Mouse (Mus musculus): ENCODE data around the gene Mllt11. TPM values are rescaled to one million over a fixed set of nuclear protein-coding genes. Genes with fewer than 3 reads are reported as not detected.

The Mllt11 gene
- polyA plus RNA-seq, 1 experiment from 2014 or later = 65.8 TPM

- no peaks in the 10 kb centered on the region for H3K27me3 ChIP-seq
- CTCF ChIA-PET = interaction anchor here (1.4 to 1.9 kb wide), 2 partner anchors 31 to 36 kb away, joined by 4 to 8 read pairs; no protein-coding TSS in a partner anchor
- ATAC-seq = no peak
- no peak for TF ChIP-seq CTCF (IDR thresholded peaks at IDR 0.05)
- no peak for DNase-seq (ENCODE audit: low read depth, low spot score)
- in situ Hi-C loops (cut with MboI; ENCODE audit: low pct_unique_long_range_greater_than_20kb) = no loop called here
- POLR2A ChIA-PET = interaction anchor here (1.1 kb wide), 1 partner anchor 9 kb away, joined by 4 read pairs; no protein-coding TSS in a partner anchor
Measured at GRCm38 (mm10) chr3:95178948-95179347, 53.0 kb downstream of the Mllt11 start.

DNA sequence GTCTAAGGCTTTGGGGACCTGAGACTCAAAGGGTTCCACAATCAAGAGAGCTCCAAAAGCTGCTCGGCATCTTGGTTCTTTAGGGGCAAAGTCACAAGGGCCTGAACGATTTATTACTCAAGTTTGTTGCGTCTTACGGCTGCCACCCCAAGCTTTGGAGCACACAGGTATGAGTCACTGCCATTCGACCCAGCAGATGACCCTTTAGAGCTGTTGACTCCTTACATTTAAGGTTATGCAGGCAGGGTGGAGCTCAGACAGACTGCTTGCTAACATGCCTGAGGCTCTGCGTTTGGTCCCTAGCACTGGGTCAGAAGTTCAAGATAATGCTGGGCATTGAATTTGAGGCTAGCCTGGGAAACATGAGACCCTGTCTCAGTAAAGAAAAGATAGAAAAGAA lies 54.4 kb downstream of the Mllt11 start:
- TF ChIP-seq CTCF (IDR thresholded peaks at IDR 0.05) = no peak
- POLR2A ChIA-PET = interaction anchor here (0.5 to 0.8 kb wide), 2 partner anchors 10 to 13 kb away, joined by 3 to 4 read pairs; no protein-coding TSS in a partner anchor
- CTCF ChIA-PET = interaction anchor here (1.2 to 1.4 kb wide), 2 partner anchors 13 to 24 kb away, joined by 3 to 4 read pairs; no protein-coding TSS in a partner anchor
- ATAC-seq = no peak
- no peaks in the 10 kb centered on the region for H3K27me3 ChIP-seq
- in situ Hi-C loops (cut with MboI; ENCODE audit: low pct_unique_long_range_greater_than_20kb) = no loop called here
- no peak for DNase-seq (ENCODE audit: low read depth, low spot score)

- CTCF ChIA-PET = interaction anchor here (1.2 to 1.4 kb wide), 4 partner anchors 14 to 37 kb away, joined by 3 to 4 read pairs (median 3); no protein-coding TSS in a partner anchor
- no peak for TF ChIP-seq CTCF (IDR thresholded peaks at IDR 0.05)
- POLR2A ChIA-PET = no interaction called here
- no peaks in the 10 kb centered on the region for H3K27me3 ChIP-seq
- in situ Hi-C loops (cut with MboI; ENCODE audit: low pct_unique_long_range_greater_than_20kb) = no loop called here
- DNase-seq (ENCODE audit: low read depth, low spot score) (no peak), ATAC-seq (no peak)
Measured at GRCm38 (mm10) chr3:95176500-95176899, 55.5 kb downstream of the Mllt11 start.

GRCm38 (mm10) chr3:95174011-95174592 lies 57.9 kb downstream of the Mllt11 start:
- ChIA-PET CTCF (interaction anchor here (0.6 to 1.5 kb wide), 6 partner anchors 10 to 45 kb away, joined by 3 to 4 read pairs (median 4); partner anchors contain the start of gene Sema6c), POLR2A (interaction anchor here (0.6 to 1.3 kb wide), 5 partner anchors 8 to 363 kb away, joined by 3 to 4 read pairs (median 3); no protein-coding TSS in a partner anchor)
- no peak for ATAC-seq
- in situ Hi-C loops (cut with MboI; ENCODE audit: low pct_unique_long_range_greater_than_20kb) = no loop called here
- DNase-seq (ENCODE audit: low read depth, low spot score) = no peak
- H3K27me3 ChIP-seq = no peaks in the 10 kb centered on the region
- no peak for TF ChIP-seq CTCF (IDR thresholded peaks at IDR 0.05)

DNA sequence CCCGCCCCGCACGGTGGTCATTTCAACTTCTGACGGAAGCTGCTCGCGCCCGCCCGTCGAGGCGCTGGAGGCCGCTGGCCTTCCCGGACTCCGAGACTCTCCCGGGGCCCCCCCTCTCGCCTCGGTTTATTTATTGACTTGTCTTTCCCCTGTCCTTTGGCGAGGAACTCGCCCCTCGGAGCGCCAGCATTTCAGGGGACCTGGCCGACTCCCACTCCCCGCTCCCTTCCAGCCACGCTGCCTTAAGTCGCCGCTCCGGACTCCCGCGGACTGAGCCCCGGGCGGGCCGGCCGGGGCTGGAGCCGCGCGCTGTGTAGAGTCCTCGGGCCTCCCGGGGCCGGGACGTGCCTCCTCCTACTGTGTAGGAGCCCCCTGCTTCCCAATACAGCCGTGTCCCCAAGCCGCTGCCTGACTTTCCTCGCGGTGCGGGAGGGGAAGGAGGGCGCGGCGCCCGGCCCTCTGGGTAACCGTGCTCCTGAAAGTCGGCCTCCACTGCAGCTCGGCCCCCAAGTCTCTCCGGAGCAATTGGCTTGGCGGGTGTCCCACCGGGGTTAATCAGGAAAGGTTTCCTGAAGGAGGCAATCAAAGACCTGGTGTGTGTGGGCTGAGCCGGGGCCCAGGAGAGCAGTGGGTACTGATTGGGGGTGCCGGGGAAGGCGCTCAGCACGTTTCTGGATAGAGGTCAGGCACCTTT lies 58.6 kb downstream of the Mllt11 start:
- TF ChIP-seq CTCF (IDR thresholded peaks at IDR 0.05) = no peak
- no peak for ATAC-seq
- no peaks in the 10 kb centered on the region for H3K27me3 ChIP-seq
- ChIA-PET CTCF (no interaction called here), POLR2A (no interaction called here)
- in situ Hi-C loops (cut with MboI; ENCODE audit: low pct_unique_long_range_greater_than_20kb) = no loop called here
- DNase-seq (ENCODE audit: low read depth, low spot score) = no peak

GRCm38 (mm10) chr3:95172526-95173255 lies 59.3 kb downstream of the Mllt11 start:
- no peaks in the 10 kb centered on the region for H3K27me3 ChIP-seq
- ChIA-PET CTCF (interaction anchor here (1.4 kb wide), 1 partner anchor 10 kb away, joined by 5 read pairs; no protein-coding TSS in a partner anchor), POLR2A (no interaction called here)
- no peak for TF ChIP-seq CTCF (IDR thresholded peaks at IDR 0.05)
- ATAC-seq (no peak), DNase-seq (ENCODE audit: low read depth, low spot score) (no peak)
- in situ Hi-C loops (cut with MboI; ENCODE audit: low pct_unique_long_range_greater_than_20kb) = no loop called here

DNA sequence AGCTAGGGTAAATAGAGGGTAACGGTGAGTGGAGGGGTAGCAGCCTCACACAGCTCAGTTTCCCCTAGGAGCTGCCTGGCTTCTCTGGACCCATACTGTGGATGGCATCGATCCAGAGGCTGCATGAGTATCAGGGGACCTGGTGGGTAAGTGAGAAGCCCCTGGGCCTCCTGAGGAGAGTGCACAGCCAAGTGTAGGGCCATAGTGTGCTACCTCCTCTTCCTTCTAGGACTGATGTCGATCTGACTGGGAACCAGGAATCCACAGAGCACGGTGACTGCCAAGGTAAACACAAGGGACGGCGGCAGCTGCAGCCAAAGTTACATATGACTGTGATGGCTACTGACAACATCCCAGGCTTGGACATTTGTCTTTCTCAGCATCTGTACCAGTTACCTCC lies 60.9 kb downstream of the Mllt11 start:
- POLR2A ChIA-PET = interaction anchor here (2.1 kb wide), 1 partner anchor 9 kb away, joined by 6 read pairs; no protein-coding TSS in a partner anchor
- no peak for DNase-seq (ENCODE audit: low read depth, low spot score)
- no peaks in the 10 kb centered on the region for H3K27me3 ChIP-seq
- in situ Hi-C loops (cut with MboI; ENCODE audit: low pct_unique_long_range_greater_than_20kb) = no loop called here
- TF ChIP-seq CTCF (IDR thresholded peaks at IDR 0.05) = no peak
- CTCF ChIA-PET = interaction anchor here (1.0 to 1.2 kb wide), 3 partner anchors 9 to 27 kb away, joined by 3 to 4 read pairs (median 3); no protein-coding TSS in a partner anchor
- ATAC-seq = no peak

- no peak for ATAC-seq
- in situ Hi-C loops (cut with MboI; ENCODE audit: low pct_unique_long_range_greater_than_20kb) = no loop called here
Measured at GRCm38 (mm10) chr3:95169996-95170395, 62.0 kb downstream of the Mllt11 start.

More at GRCm38 (mm10) chr3:95169996-95170395, 62.0 kb downstream of the Mllt11 start:
- H3K27me3 ChIP-seq = no peaks in the 10 kb centered on the region
- ChIA-PET POLR2A (interaction anchor here (1.0 to 2.1 kb wide), 2 partner anchors 9 to 10 kb away, joined by 4 to 6 read pairs; no protein-coding TSS in a partner anchor), CTCF (interaction anchor here (1.2 to 1.3 kb wide), 3 partner anchors 11 to 26 kb away, joined by 3 to 4 read pairs (median 3); no protein-coding TSS in a partner anchor)
- no peak for DNase-seq (ENCODE audit: low read depth, low spot score)
- TF ChIP-seq CTCF (IDR thresholded peaks at IDR 0.05) = no peak

Other genes starting within 250 kb of the Mllt11 start
- 66.7 TPM for gene Zfp687, start 216.7 kb downstream of the Mllt11 start, polyA plus RNA-seq (2021)
- 355 TPM for gene Psmd4, start 189.6 kb downstream of the Mllt11 start, polyA plus RNA-seq (2021)
- gene Pip5k1a, start 125.2 kb downstream of the Mllt11 start, polyA plus RNA-seq (2021) = 94.1 TPM
- 120 TPM for gene Vps72, start 121.1 kb downstream of the Mllt11 start, polyA plus RNA-seq (2021)
- gene Tmod4, start 107.7 kb downstream of the Mllt11 start, polyA plus RNA-seq (2021) = 0.44 TPM
- 54.6 TPM for gene Scnm1, start 98.2 kb downstream of the Mllt11 start, polyA plus RNA-seq (2021)
- gene Lysmd1, start 98.1 kb downstream of the Mllt11 start, polyA plus RNA-seq (2021) = 16.6 TPM
- 0.63 TPM for gene Tnfaip8l2, start 89.8 kb downstream of the Mllt11 start, polyA plus RNA-seq (2021)
- 17.0 TPM for gene Sema6c, start 71.7 kb downstream of the Mllt11 start, polyA plus RNA-seq (2021)
- 25.8 TPM for gene Gabpb2, start 14.3 kb downstream of the Mllt11 start, polyA plus RNA-seq (2021)
- gene Cdc42se1, start 3.4 kb downstream of the Mllt11 start, polyA plus RNA-seq (2021) = 165 TPM
- gene Gm128, start 9.4 kb upstream of the Mllt11 start, polyA plus RNA-seq (2021) = 0.06 TPM
- 0.24 TPM for gene Bnipl, start 19.0 kb upstream of the Mllt11 start, polyA plus RNA-seq (2021)
- gene Mindy1, start 49.2 kb upstream of the Mllt11 start, polyA plus RNA-seq (2021) = 80.5 TPM
- 42.2 TPM for gene Prune1, start 49.9 kb upstream of the Mllt11 start, polyA plus RNA-seq (2021)
- gene Anxa9, start 75.0 kb upstream of the Mllt11 start, polyA plus RNA-seq (2021) = 7.1 TPM
- 366 TPM for gene Cers2, start 82.6 kb upstream of the Mllt11 start, polyA plus RNA-seq (2021)
- 58.6 TPM for gene Setdb1, start 125.0 kb upstream of the Mllt11 start, polyA plus RNA-seq (2021)
- gene 4930558C23Rik, start 170.7 kb upstream of the Mllt11 start, polyA plus RNA-seq (2021) = not detected
- gene Arnt, start 202.2 kb upstream of the Mllt11 start, polyA plus RNA-seq (2021) = 54.8 TPM

All from Patski (cell line).